Mouse (Mus musculus): ENCODE results near the gene Ust.
"Not testable (repeated sequence)": the region's sequence is repeated elsewhere in the genome, so short reads cannot be mapped to it uniquely, and the experiment has no call there.

Ust gene

GRCm38 (mm10) chr10:8518141-8519013 is at the start of gene Ust:
Gene Ust (minus strand): TSS chr10:8518825.
- DNase-seq (ENCODE audit: low spot score in 2 of 2), result peak; percentile 42 to 59

- no peak for DNase-seq (ENCODE audit: low spot score in 2 of 2)
Measured at GRCm38 (mm10) chr10:8561366-8561765, 42.7 kb upstream of the Ust start.

- not testable (repeated sequence) for DNase-seq (ENCODE audit: low spot score in 2 of 2)
Measured at GRCm38 (mm10) chr10:8559566-8559965, 40.9 kb upstream of the Ust start.

GRCm38 (mm10) chr10:8552239-8552638 is 33.6 kb upstream of the Ust start:
- DNase-seq (ENCODE audit: low spot score in 2 of 2), result not testable (repeated sequence)

- not testable (repeated sequence) for DNase-seq (ENCODE audit: low spot score in 2 of 2)
Measured at GRCm38 (mm10) chr10:8551601-8552000, 33.0 kb upstream of the Ust start.

GRCm38 (mm10) chr10:8541514-8541913 is 22.9 kb upstream of the Ust start:
- DNase-seq (ENCODE audit: low spot score in 2 of 2), result no peak

- DNase-seq (ENCODE audit: low spot score in 2 of 2), result no peak
Measured at GRCm38 (mm10) chr10:8535445-8535844, 16.8 kb upstream of the Ust start.

GRCm38 (mm10) chr10:8531651-8532050 is 13.0 kb upstream of the Ust start:
- DNase-seq (ENCODE audit: low spot score in 2 of 2), result no peak

- DNase-seq (ENCODE audit: low spot score in 2 of 2), result no peak
Measured at GRCm38 (mm10) chr10:8530505-8531051, 12.0 kb upstream of the Ust start.

- DNase-seq (ENCODE audit: low spot score in 2 of 2), result no peak
Measured at GRCm38 (mm10) chr10:8529173-8529572, 10.5 kb upstream of the Ust start.

GRCm38 (mm10) chr10:8525354-8525753 is 6.7 kb upstream of the Ust start:
- no peak for DNase-seq (ENCODE audit: low spot score in 2 of 2)

GRCm38 (mm10) chr10:8521536-8521935 is 2.9 kb upstream of the Ust start:
- no peak for DNase-seq (ENCODE audit: low spot score in 2 of 2)

GRCm38 (mm10) chr10:8520766-8521395 is 2.3 kb upstream of the Ust start:
- no peak for DNase-seq (ENCODE audit: low spot score in 2 of 2)

GRCm38 (mm10) chr10:8519014-8519491 is 428 bp upstream of the Ust start:
- DNase-seq (ENCODE audit: low spot score in 2 of 2), result peak in 1 of 2 experiments; percentile 36

GRCm38 (mm10) chr10:8517591-8518140 is 959 bp downstream of the Ust start:
- peak in 1 of 2 experiments; percentile 32 for DNase-seq (ENCODE audit: low spot score in 2 of 2)

GRCm38 (mm10) chr10:8516916-8517524 is 1.6 kb downstream of the Ust start:
- DNase-seq (ENCODE audit: low spot score in 2 of 2), result no peak

GRCm38 (mm10) chr10:8513690-8514089 is 4.9 kb downstream of the Ust start:
- DNase-seq (ENCODE audit: low spot score in 2 of 2), result no peak

GRCm38 (mm10) chr10:8512222-8512621 is 6.4 kb downstream of the Ust start:
- no peak for DNase-seq (ENCODE audit: low spot score in 2 of 2)

GRCm38 (mm10) chr10:8511760-8512159 is 6.9 kb downstream of the Ust start:
- DNase-seq (ENCODE audit: low spot score in 2 of 2), result peak in 1 of 2 experiments; percentile 41

GRCm38 (mm10) chr10:8506247-8506573 is 12.4 kb downstream of the Ust start:
- DNase-seq (ENCODE audit: low spot score in 2 of 2), result no peak

- no peak for DNase-seq (ENCODE audit: low spot score in 2 of 2)
Measured at GRCm38 (mm10) chr10:8505346-8506246, 13.0 kb downstream of the Ust start.

All from right cerebral cortex, adult 2 months (tissue).